Mouse (Mus musculus) adrenal gland (tissue): ENCODE results near the gene Enox1.

Experiments
- intact Hi-C: fragments of 180-260 bp; cut with DNase I; formaldehyde crosslinking; loops from one replicate; pipeline ENCODE4 v1.15.1; 2025

The Enox1 gene

DNA sequence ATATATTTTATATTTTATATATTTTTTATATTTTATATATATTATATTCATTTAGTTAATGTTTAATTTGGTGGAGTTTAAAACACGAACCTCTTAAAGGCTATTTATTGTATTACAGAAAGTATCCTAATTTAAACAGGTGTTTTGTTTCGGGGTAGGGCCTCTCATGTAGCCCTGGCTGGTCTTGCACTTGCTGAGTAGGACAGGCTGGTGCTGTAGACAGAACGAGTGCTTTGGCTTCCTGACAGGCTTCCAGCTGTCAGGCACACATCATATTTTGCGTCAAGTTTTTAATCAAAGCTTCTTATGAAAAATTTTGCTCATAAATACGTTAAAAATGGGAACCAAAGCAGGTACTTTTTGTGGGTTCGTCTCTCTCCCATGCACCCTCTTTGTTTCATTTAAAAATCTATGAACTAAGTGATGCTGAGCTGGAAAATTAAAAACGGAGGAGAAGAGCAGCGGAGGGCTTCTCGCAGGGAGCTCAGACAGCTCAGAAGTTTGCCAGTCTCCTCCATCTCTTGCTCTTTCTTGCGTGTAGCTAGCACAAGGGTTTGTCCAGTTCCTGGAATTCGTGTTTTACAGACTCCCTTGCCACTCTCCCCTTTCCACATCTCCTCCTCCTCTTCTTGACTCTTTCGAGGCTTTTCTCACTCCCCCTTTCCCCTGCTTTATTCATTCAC, 115.8 kb downstream of the Enox1 start:
- intact Hi-C loops = no loop called here

- intact Hi-C loops = no loop called here
These were observed 116.4 kb downstream of the Enox1 start for GRCm38 (mm10) chr14:77272931-77273446.

- intact Hi-C loops = no loop called here
These were observed 117.2 kb downstream of the Enox1 start for GRCm38 (mm10) chr14:77273721-77274120.

- intact Hi-C loops = no loop called here
These were observed 119.0 kb downstream of the Enox1 start for GRCm38 (mm10) chr14:77275607-77276006.

DNA sequence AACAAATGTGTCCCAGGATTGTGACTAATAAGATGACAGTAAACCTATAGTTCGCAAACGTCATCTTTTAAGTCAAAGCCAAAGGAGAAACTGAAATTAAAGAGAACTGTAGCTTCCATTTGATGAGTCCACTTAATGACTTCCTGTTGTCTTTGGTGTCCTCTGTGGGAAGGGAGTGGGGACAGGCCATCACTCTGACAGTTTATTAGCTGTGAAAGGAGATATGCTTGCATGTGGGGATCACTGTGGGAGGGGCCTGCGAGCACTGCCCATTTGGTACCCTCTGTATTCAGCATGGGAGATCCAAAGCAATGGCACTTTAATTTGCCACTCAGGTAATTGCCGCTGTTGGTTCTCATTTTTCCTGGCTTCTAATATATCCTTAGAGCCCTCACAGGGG, 122.6 kb downstream of the Enox1 start:
- intact Hi-C loops = no loop called here

DNA sequence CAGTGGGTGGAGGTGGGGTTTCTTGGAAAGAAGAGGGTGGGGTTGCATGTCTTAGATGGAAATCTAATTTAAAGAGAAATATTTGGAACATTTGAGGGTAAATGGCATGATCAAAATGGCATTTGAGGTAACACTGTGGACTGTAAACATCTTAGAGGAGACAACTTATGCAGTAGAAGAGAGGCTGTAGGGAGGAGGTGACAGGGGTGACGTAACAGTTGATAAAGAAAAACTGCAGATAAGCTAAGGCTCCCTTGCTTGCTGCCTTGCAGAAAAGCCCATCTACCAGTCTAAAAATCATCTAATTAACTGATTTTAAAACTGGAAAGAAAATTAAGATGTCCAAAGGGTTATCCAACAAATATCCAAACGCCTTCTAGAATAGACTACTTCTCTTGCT, 123.9 kb downstream of the Enox1 start:
- intact Hi-C loops = no loop called here

DNA sequence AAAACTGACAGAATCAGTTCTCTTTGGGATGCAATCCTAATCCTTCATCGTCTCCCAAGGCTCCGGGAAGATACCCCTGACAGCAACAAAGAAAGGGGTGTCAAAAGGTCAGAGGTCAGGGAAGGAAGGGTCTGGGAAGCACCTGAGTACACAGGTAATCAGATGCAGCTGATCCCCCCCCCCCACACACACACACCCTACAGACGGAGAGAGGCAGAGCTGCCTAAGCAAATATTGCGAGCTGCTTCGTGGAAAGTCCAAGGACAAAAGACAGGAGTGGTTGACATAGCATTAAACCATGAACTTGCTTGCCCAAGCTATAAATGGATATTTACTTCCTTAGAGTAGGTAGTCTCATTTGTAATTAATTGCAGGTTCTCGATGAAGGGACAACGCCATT, 124.3 kb downstream of the Enox1 start:
- intact Hi-C loops = no loop called here

- intact Hi-C loops = no loop called here
These were observed 127.4 kb downstream of the Enox1 start for GRCm38 (mm10) chr14:77283939-77284338.

GRCm38 (mm10) chr14:77285453-77285852, 128.9 kb downstream of the Enox1 start:
- intact Hi-C loops = no loop called here

DNA sequence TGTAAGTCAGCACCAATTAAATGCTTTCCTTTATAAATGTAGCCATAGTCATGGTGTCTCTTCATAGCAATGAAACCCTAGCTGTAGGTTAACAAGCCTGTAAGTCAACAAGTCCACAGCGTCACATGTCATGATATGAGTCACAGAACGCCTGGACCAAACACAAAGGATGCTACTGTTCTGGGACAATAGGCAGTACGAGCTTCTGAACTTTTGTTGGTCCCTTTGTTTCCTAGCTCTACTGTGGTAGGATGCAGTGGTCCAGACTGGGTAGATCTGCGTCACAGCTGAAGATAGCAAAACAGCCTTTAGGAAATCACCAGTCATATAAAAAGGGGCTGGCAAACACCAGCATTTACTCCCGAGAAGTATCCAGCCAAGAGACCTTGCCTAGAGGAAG, 135.2 kb downstream of the Enox1 start:
- intact Hi-C loops = no loop called here

- intact Hi-C loops = no loop called here
These were observed 140.5 kb downstream of the Enox1 start for GRCm38 (mm10) chr14:77297039-77297438.

GRCm38 (mm10) chr14:77298327-77298726, 141.8 kb downstream of the Enox1 start:
- intact Hi-C loops = no loop called here

DNA sequence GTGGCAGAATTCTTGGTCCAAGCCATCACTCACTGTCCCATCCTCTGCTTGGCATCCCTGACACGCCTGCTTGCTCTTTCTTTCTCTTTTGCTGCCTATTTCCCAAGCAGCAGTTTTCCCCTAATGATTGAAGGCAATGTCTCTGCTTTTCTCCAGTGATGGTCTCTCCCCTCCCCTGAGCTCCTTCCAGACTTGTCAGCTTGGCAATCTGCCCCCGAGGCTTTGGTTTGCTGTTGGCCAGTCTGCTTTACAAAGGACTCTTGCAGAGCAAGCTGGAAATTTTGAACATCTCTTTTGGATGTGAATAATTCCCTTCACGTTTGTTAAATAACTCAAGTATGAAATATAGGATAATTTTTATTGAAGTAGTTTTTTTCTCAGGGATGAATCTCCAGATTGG, 153.0 kb downstream of the Enox1 start:
- intact Hi-C loops = no loop called here

DNA sequence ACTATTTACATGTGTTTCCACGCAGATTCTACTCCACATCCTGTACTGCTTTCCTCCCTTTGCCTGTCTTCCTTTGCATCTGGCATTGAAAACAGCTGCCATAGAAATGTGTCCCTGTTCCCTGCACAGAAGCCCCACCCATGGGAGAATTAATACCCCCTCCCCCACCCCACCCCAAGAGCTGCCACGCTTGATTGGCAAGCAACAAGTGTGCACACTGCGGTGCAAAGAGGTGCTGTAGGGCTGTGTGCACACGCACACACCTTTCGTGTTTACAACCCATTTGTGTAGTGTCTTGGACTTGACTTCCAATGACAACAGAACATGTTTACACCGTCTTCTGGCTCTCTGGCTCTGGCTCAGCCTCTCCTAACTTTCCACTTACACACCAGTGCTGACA, 154.9 kb downstream of the Enox1 start:
- intact Hi-C loops = no loop called here

- intact Hi-C loops = no loop called here
These were observed 162.8 kb downstream of the Enox1 start for GRCm38 (mm10) chr14:77319396-77319795.

DNA sequence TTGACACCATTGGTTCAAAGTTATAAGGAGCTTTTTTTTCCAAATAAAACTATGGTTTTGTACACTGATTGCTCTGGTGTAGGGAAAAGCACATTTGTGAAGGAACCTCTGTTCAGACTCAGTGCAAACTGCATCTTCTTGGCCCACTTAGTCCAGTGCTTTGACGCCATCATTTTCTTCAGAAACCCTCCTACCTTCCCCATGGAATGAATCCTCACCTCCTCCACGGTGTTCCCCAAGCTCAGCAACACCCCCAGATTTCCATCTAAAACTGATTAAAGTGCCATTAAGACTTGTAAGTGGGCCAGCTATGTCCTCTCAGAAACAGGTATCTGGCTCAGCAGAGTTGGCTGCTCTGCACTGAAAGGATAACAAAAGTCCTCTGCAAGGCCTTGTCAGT, 167.8 kb downstream of the Enox1 start:
- intact Hi-C loops = no loop called here

DNA sequence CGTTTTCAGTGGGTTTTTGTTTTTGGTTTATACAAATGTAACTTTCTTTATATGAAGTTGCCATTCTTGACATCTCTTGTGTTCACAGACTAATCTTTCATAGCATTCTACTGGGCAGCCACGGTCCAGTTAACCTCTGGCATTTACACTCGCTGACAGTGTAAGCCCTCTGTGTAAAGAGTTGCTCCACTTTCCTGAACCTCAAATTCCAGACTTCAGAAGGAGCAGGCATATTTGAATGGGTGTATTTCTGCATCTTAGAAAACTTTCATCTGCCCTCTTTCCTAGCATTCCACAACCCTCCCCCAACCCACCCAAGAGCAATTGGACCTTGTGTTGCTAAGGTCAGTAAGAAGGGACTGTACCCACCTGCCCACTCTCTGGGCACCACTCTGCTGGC, 171.1 kb downstream of the Enox1 start:
- intact Hi-C loops = no loop called here

GRCm38 (mm10) chr14:77329791-77330190, 173.2 kb downstream of the Enox1 start:
- intact Hi-C loops = no loop called here

DNA sequence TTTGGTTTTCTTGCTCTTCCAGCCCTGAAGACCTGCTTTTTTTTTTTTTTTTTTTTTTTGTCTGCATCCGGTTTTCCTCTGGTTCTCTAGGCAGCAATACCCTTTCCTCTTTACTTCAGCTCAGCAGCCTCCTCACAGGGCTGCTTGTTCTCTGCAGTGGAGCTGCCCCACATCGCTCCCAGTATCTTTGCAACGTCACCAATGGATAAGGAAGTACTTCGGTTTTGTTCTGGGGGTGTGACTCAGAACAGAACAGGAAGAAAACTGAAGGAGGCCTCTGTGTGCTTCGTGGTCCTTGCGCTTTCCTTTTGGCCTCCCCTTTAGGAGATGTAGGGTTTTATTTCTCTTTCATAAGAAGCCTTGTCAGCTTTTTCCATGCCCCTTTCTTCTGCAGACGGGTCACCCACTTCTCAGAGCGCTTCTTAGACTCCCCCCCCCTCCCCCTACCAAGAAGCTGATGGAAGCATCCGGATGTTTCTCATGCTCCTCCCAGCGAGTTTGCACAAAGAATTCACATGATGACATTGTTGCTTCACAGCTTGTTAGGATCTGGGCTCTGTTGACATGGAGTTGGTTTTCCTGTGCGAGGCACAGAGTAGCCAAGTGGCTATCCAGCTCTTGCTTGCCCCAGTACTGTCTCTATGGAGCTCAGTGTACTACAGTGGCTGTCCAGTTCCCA, 187.2 kb downstream of the Enox1 start:
- intact Hi-C loops = no loop called here

- intact Hi-C loops = no loop called here
These were observed 189.7 kb downstream of the Enox1 start for GRCm38 (mm10) chr14:77346296-77346695.

DNA sequence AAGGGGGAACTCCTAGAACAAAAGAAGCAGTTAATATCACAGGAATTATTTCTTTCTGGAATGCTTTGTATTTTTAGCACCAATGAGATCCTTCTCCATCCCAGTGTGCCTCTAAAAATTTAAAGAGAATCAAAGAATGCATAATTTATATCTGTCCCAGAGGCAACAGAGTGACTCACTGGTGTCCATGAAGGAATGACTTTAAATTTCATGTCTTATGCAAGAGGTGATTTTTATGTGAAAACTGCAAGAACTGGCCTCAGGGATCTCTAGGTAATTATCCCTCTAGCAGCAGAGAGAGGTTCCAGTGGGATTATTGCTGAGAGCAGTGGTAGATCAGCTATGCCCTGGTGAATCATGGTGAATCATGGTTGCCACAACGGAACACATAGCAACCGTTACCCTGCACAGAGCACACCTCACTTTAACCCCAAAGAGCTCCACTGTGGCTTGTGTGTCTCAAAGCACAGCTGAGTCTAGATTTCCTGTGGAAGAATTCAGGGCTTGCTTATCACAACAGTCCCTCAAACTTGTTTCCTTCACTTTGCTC, 195.3 kb downstream of the Enox1 start:
- intact Hi-C loops = no loop called here

DNA sequence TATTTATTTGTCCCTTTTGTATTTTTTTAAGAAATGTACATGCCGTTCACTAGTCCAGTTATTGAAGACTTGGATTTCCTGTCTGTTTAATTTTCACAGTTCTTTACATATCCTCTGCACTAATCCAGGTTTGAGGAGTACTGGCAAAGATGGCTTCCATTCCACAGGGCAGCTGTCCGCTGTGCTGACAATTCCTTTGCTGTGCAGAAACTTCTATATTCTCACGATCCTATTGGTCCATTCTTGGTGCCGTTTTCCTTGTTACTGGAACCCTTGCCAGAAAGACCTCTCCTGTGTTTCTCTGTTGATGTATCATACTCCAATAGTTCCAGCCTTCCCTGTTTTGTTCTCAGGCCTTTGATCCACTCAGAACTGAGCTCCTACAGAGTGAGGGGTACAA, 206.1 kb downstream of the Enox1 start:
- intact Hi-C loops = no loop called here

DNA sequence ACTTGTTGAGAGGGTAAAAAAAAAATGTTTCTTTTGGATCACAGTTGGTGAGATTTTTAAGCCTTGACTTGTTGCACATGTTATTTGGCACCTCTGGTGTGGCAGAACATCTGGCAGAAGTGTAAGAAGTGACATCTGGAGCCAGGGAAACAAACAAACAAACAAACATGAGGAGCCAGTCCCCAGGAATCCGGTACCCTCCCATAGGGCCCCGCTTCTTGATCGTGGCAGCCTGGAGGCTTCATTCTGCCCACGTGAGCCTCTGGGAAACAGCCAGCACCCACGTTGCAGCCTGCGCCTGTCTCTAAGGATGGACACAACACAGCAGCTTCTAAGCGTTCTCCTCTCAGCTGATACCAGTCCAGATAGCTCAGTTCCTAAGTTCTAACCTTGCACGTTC, 211.8 kb downstream of the Enox1 start:
- intact Hi-C loops = no loop called here
